Mouse (Mus musculus) embryonic facial prominence, embryonic 10.5 days (tissue): ENCODE measurements at regions not wholly inside any gene's neighbourhood (a gene's known extent, or its start where the extent isn't known, plus 50 kb on each side); places are given as distances from the start of the nearest gene placed in this dataset.

Experiments
- DNase-seq: peaks from one replicate; pipeline ENCODE4 v3.0.0-alpha.2; 2017; ENCODE audit warnings: low spot score
- H3K27ac ChIP-seq: fragments of 300-500 bp; sonication (generic); replicated peaks from 2 replicates; pipeline ENCODE4 v1.5.1; 2016; ENCODE audit warnings: mild to moderate bottlenecking
- H3K27me3 ChIP-seq: fragments of 300-500 bp; sonication (generic); replicated peaks from 2 replicates; pipeline ENCODE4 v1.6.1; 2016; ENCODE audit warnings: low read depth, mild to moderate bottlenecking; ENCODE audit not compliant: poor library complexity, severe bottlenecking
- H3K36me3 ChIP-seq: fragments of 300-500 bp; sonication (generic); replicated peaks from 2 replicates; pipeline ENCODE4 v1.6.1; 2016; ENCODE audit warnings: mild to moderate bottlenecking, moderate library complexity
- H3K4me1 ChIP-seq: fragments of 300-500 bp; sonication (generic); 2 replicates; pipeline ENCODE4 v1.6.1; 2016
- H3K4me3 ChIP-seq: fragments of 300-500 bp; sonication (generic); 2 replicates; pipeline ENCODE4 v1.5.1; 2016; ENCODE audit warnings: mild to moderate bottlenecking, moderate library complexity
- H3K9me3 ChIP-seq: fragments of 300-500 bp; sonication (generic); 2 replicates; pipeline ENCODE4 v1.6.1; 2016; ENCODE audit warnings: mild to moderate bottlenecking
- WGBS: fragments of 180-500 bp; shearing (Covaris S2); methylation state at CpG from one replicate; pipeline ENCODE4 v1.1.7; 2016; 5-methylcytosine and 5-hydroxymethylcytosine counted together

GRCm38 (mm10) chr16:73367926-73368325, 1043.7 kb downstream of the Robo2 start:
- H3K27ac ChIP-seq: no peak overlapping the region

GRCm38 (mm10) chr16:73367226-73367840, 1044.3 kb downstream of the Robo2 start:
- H3K9me3 ChIP-seq: no peaks in the 10 kb centered on the region
- H3K36me3 ChIP-seq: no peaks in the 10 kb centered on the region
- H3K27ac ChIP-seq: no peak overlapping the region
- DNase-seq: no peak
- H3K4me1 ChIP-seq: peaks cover 8% of the 10 kb centered on the region
- WGBS: 89% methylated on average over 17 of the region's 17 CpGs
- H3K4me3 ChIP-seq: no peak overlapping the region
- peaks cover 7% of the 10 kb centered on the region; the same call in 1 of the 2 replicates for H3K27me3 ChIP-seq

More at GRCm38 (mm10) chr16:73367926-73368325, 1043.7 kb downstream of the Robo2 start:
- H3K27me3 ChIP-seq: peaks cover 7% of the 10 kb centered on the region; the same call in 1 of the 2 replicates
- H3K9me3 ChIP-seq: no peaks in the 10 kb centered on the region
- H3K4me1 ChIP-seq: peaks cover 8% of the 10 kb centered on the region
- DNase-seq: no peak
- no peaks in the 10 kb centered on the region for H3K36me3 ChIP-seq
- H3K4me3 ChIP-seq: no peak overlapping the region
- 89% methylated on average over 5 of the region's 5 CpGs for WGBS

GRCm38 (mm10) chr16:73350698-73351097, 1042.6 kb downstream of the Robo1 start:
- H3K4me3 ChIP-seq: no peak overlapping the region
- no peaks in the 10 kb centered on the region for H3K4me1 ChIP-seq
- 75% methylated on average over 5 of the region's 5 CpGs for WGBS
- H3K9me3 ChIP-seq: no peaks in the 10 kb centered on the region
- H3K27ac ChIP-seq: no peak overlapping the region
- no peaks in the 10 kb centered on the region for H3K27me3 ChIP-seq
- DNase-seq: no peak
- no peaks in the 10 kb centered on the region for H3K36me3 ChIP-seq

GRCm38 (mm10) chr16:73343941-73344340, 1035.8 kb downstream of the Robo1 start:
- H3K9me3 ChIP-seq: no peaks in the 10 kb centered on the region
- H3K4me1 ChIP-seq: no peaks in the 10 kb centered on the region
- no peak for DNase-seq
- WGBS: 92% methylated on average over 1 of the region's 1 CpGs
- no peaks in the 10 kb centered on the region for H3K36me3 ChIP-seq
- no peak overlapping the region for H3K4me3 ChIP-seq
- no peaks in the 10 kb centered on the region for H3K27me3 ChIP-seq
- H3K27ac ChIP-seq: no peak overlapping the region

GRCm38 (mm10) chr16:73343531-73343930, 1035.4 kb downstream of the Robo1 start:
- 83% methylated on average over 3 of the region's 3 CpGs for WGBS

GRCm38 (mm10) chr16:73317644-73318043, 1009.5 kb downstream of the Robo1 start:
- 96% methylated on average over 2 of the region's 2 CpGs for WGBS
- Histone ChIP-seq H3K36me3 (no peaks in the 10 kb centered on the region), H3K4me3 (no peak overlapping the region), H3K27ac (no peak overlapping the region), H3K27me3 (no peaks in the 10 kb centered on the region), H3K4me1 (no peaks in the 10 kb centered on the region), H3K9me3 (no peaks in the 10 kb centered on the region)
- DNase-seq: no peak

More at GRCm38 (mm10) chr16:73343531-73343930, 1035.4 kb downstream of the Robo1 start:
- no peaks in the 10 kb centered on the region for H3K27me3 ChIP-seq
- no peak overlapping the region for H3K27ac ChIP-seq
- H3K36me3 ChIP-seq: no peaks in the 10 kb centered on the region
- no peaks in the 10 kb centered on the region for H3K9me3 ChIP-seq
- no peaks in the 10 kb centered on the region for H3K4me1 ChIP-seq
- H3K4me3 ChIP-seq: no peak overlapping the region
- no peak for DNase-seq

GRCm38 (mm10) chr16:73310096-73310495, 1002.0 kb downstream of the Robo1 start:
- H3K9me3 ChIP-seq: no peaks in the 10 kb centered on the region
- DNase-seq: no peak
- H3K27me3 ChIP-seq: no peaks in the 10 kb centered on the region
- H3K4me1 ChIP-seq: no peaks in the 10 kb centered on the region
- H3K4me3 ChIP-seq: no peak overlapping the region
- H3K27ac ChIP-seq: no peak overlapping the region
- H3K36me3 ChIP-seq: no peaks in the 10 kb centered on the region
- 76% methylated on average over 5 of the region's 5 CpGs for WGBS

GRCm38 (mm10) chr16:73279951-73280350, 971.8 kb downstream of the Robo1 start:
- no peak overlapping the region for H3K4me3 ChIP-seq
- no peak for DNase-seq

GRCm38 (mm10) chr16:73259691-73260090, 951.6 kb downstream of the Robo1 start:
- no peak overlapping the region for H3K4me3 ChIP-seq
- no peak for DNase-seq
- no peak overlapping the region for H3K27ac ChIP-seq
- no peaks in the 10 kb centered on the region for H3K36me3 ChIP-seq
- no peaks in the 10 kb centered on the region for H3K4me1 ChIP-seq
- 88% methylated on average over 1 of the region's 1 CpGs for WGBS
- no peaks in the 10 kb centered on the region for H3K9me3 ChIP-seq
- no peaks in the 10 kb centered on the region for H3K27me3 ChIP-seq

More at GRCm38 (mm10) chr16:73279951-73280350, 971.8 kb downstream of the Robo1 start:
- H3K4me1 ChIP-seq: peaks cover 4% of the 10 kb centered on the region; the same call in 1 of the 2 replicates
- H3K27ac ChIP-seq: no peak overlapping the region
- H3K27me3 ChIP-seq: no peaks in the 10 kb centered on the region
- no peaks in the 10 kb centered on the region for H3K9me3 ChIP-seq
- no peaks in the 10 kb centered on the region for H3K36me3 ChIP-seq
- WGBS: 71% methylated on average over 11 of the region's 11 CpGs

- H3K4me1 ChIP-seq: no peaks in the 10 kb centered on the region
- WGBS: 90% methylated on average over 3 of the region's 3 CpGs
- H3K27ac ChIP-seq: no peak overlapping the region
- DNase-seq: no peak
- no peak overlapping the region for H3K4me3 ChIP-seq
- no peaks in the 10 kb centered on the region for H3K36me3 ChIP-seq
- no peaks in the 10 kb centered on the region for H3K27me3 ChIP-seq
- no peaks in the 10 kb centered on the region for H3K9me3 ChIP-seq
Observed at GRCm38 (mm10) chr16:73259283-73259682, 951.2 kb downstream of the Robo1 start.

- 82% methylated on average over 2 of the region's 2 CpGs for WGBS
- H3K9me3 ChIP-seq: no peaks in the 10 kb centered on the region
- no peak overlapping the region for H3K27ac ChIP-seq
Observed at GRCm38 (mm10) chr16:73245073-73245590, 937.0 kb downstream of the Robo1 start.

GRCm38 (mm10) chr16:73230599-73230998, 922.5 kb downstream of the Robo1 start:
- H3K27ac ChIP-seq: no peak overlapping the region
- H3K36me3 ChIP-seq: no peaks in the 10 kb centered on the region
- H3K9me3 ChIP-seq: no peaks in the 10 kb centered on the region
- H3K4me1 ChIP-seq: no peaks in the 10 kb centered on the region
- DNase-seq: no peak
- no peaks in the 10 kb centered on the region for H3K27me3 ChIP-seq
- 73% methylated on average over 2 of the region's 2 CpGs for WGBS
- no peak overlapping the region for H3K4me3 ChIP-seq

More at GRCm38 (mm10) chr16:73245073-73245590, 937.0 kb downstream of the Robo1 start:
- H3K36me3 ChIP-seq: no peaks in the 10 kb centered on the region
- no peaks in the 10 kb centered on the region for H3K4me1 ChIP-seq
- no peak overlapping the region for H3K4me3 ChIP-seq
- no peaks in the 10 kb centered on the region for H3K27me3 ChIP-seq
- DNase-seq: no peak

GRCm38 (mm10) chr16:73217555-73217954, 909.4 kb downstream of the Robo1 start:
- Histone ChIP-seq H3K36me3 (no peaks in the 10 kb centered on the region), H3K9me3 (no peaks in the 10 kb centered on the region), H3K4me1 (no peaks in the 10 kb centered on the region), H3K27me3 (no peaks in the 10 kb centered on the region), H3K4me3 (no peak overlapping the region), H3K27ac (no peak overlapping the region)
- no peak for DNase-seq
- 88% methylated on average over 4 of the region's 4 CpGs for WGBS
